Mouse (Mus musculus) regulatory T cell (primary cell): Measurements from ENCODE around the gene Arl1.
"Not testable (repeated sequence)": the region's sequence is repeated elsewhere in the genome, so short reads cannot be mapped to it uniquely, and the experiment has no call there.

Experiments used
- in situ Hi-C: fragments of 300-600 bp; cut with MboI, MseI; formaldehyde crosslinking; loops from one replicate; pipeline ENCODE4 v1.15.1; 2025; ENCODE audit warnings: high pct_unique_total_duplicates

Gene Arl1

DNA sequence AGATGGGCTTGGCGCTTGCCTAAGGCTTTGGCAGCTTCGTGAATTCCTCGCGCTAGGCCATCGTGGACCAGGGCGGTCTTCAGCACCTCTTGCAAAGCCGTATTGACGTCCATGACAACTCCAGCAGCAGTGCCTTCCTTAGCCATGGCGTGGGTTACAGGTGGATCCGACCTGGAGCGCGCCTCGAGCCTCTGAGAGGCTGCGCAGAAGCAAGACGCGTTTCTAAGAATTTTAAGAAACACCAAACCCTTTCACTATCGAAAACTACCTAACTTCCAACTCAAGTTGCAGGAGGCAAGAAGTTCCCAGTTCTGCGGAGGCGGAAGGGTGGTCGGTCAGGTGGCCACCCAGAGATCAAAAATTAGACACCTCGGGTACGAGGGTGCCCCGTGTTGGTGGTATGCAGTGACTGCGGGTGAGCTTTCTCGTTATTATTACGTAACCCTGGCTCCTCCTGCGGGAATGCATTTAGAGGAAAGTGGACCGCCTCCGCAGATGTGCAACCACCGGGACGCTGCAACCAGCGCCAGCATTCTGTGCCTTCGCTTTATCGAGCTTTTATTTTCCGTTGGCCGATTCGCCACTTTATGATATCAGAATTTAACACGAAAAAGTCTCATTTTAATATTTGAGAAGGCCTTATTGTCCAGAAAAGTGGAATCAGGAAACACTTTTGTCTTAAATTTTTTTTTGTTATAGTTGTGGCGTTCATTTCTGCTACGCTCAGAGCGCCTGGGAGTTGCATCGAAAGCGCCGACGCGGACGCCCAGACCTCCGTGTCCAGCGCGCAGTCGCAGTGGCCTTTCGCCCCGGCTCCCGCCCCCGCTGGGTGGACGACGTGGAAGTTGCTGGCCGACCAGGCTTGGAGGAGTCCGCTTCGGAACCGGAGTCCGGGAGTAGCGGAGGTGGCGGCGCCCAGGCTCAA is at the start of gene Arl1:
Arl1 (plus strand) TSS at position 288 of the 925 bp plus-strand sequence.
- in situ Hi-C loops: no loop called here

GRCm38 (mm10) chr10:88682904-88683563 is 47.6 kb upstream of the Arl1 start:
- in situ Hi-C loops: no loop called here

DNA sequence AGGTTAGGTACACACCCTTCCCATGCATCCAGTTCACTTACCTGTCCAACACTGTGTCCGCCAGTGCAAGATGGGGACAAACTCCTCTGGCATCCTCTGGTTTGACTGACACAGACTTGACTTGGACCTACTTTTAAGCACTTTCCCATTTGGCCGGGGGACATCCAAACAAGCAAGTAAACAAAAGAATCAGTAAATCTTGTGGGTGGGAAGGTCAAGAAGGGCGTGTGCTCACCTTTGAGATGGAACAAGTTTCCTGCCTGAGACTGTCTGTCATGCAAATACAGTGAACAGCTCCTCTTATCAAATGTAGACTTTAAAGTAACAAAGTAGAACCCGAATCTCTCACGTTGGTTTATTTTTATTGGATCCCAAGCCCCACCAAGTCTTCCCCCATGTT is 45.7 kb upstream of the Arl1 start, which contains the start of gene Spic:
Spic (minus strand) TSS at position 91 of the 400 bp plus-strand sequence.
- in situ Hi-C loops: no loop called here

- in situ Hi-C loops: no loop called here
These were observed 29.7 kb upstream of the Arl1 start for GRCm38 (mm10) chr10:88700938-88701337.

GRCm38 (mm10) chr10:88708671-88709523 is 21.8 kb upstream of the Arl1 start:
- in situ Hi-C loops: no loop called here

DNA sequence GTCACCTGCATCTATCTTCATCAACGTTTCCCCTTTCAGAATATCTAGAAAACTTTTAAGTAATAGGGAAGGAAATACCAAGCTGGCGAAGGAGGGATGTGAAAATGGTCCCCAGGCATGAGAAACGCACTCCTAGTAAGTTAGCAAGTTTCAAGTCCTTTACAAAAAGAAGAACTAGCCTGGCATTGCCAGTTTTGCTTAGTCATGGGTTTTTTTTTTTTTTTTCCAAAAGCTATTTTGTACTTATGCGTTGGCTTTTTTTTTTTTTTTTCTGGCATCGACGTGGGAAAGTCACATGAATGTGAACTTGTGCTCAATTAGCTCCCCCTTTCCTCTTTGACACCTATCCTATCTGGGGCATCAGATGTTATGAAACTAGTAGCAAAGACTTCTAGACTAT is 18.3 kb upstream of the Arl1 start:
- in situ Hi-C loops: no loop called here

DNA sequence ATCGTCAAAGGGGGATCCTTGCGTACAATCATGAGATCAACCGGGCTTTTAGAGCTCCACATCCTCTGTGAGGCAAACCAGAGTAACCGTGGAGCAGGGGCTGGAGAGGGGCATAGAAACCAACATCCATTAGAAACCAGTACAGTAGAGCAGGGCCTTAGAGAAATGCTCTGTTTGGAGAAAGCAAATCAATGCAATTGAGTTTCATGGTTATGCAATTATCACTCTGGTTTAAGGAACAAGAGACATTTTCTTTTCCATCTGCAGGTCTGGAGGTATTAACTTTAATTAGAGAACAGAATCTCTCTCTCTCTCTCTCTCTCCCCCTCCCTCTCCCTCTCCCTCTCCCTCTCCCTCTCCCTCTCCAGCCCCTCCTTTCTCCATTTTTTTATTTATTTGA is 15.9 kb upstream of the Arl1 start:
- in situ Hi-C loops: no loop called here

GRCm38 (mm10) chr10:88715621-88716020 is 15.0 kb upstream of the Arl1 start:
- in situ Hi-C loops: no loop called here

DNA sequence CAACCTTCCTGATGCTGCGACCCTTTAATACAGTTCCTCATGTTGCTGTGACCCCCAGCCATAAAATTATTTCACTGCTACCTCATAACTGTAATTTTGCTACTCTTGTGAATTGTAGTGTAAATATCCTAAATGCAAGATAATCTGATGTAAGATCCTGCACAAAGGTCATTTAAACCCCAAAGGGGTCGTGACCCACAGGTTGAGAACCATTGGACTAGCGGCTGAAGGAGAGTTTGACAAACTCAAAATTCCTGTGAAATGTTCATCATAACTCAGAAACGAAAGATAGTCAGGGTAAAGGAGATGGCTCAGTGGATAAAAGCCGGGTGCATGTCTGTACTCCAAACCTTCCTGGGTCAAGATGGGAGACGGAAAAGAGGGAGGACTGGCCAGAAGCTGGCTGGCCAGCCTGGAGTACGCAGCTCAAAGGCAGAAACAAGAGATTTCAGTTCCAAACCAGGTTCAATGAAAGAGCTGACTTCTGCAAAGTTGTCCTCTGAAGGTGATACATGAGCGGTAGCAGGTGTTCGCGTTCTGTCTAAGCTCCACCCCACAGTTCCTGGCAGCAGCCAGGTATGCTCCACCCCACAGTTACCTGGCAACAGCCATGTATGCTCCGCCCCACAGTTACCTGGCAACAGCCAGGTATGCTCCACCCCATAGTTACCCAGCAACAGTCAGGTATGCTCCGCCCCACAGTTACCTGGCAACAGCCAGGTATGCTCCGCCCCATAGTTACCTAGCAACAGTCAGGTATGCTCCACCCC is 13.5 kb upstream of the Arl1 start:
- in situ Hi-C loops: no loop called here

DNA sequence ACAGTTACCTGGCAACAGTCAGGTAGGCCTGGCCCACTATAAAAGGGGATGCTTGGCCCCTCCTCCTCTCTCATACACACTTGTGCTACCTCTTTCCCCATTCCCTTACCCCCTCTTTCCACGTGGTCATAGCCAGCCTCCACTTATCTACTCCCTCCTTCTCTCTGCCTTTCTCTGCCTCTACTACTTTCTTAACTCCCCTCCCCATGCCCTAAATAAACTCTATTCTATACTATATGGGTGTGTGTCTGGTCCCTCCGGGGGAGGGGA is 13.0 kb upstream of the Arl1 start:
- in situ Hi-C loops: no loop called here

DNA sequence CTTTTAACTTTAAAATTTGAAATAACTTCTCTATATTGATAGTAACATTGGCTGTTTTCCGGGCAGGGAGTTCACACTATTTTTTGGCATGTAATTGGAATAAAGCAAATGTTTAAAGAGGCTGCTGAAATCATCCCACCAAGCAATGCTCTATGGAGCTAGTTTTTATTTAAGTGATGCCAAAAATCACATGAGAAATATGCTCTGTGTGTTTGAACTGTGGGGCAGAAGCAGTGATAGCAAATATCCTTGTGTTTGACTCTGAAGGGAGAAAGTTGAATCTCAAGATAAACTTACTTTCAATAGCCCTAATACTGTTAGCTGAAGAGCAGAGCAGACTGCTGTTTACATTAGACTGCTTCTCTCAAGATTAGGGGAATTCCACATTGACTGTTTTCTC is 11.0 kb upstream of the Arl1 start:
- in situ Hi-C loops: no loop called here

- in situ Hi-C loops: loop anchor here (5.0 kb wide), 1 partner anchor 348 kb away; the partner anchor contains the start of genes Dram1 and Gnptab
These were observed 5.3 kb upstream of the Arl1 start for GRCm38 (mm10) chr10:88725343-88725742.

DNA sequence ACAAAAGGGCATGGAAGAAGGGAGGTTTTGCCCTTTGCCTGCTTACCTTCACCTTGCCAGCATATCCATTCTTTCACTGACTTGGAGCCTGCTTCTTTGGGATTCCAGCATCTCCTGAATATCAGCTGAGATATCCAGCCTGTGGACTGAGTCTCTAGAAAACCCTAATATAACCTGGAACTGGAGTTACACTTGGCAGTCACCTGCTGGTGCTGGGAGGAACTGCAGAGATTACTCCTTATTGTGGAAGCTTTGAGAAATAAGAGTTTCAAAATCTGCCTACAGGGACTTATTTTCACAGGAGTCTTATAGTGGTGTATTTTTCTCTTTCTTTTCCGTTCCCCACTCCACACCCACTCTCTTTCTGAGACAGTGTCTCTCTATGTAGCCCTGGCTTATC is 3.5 kb upstream of the Arl1 start:
- in situ Hi-C loops: loop anchor here (5.0 kb wide), 1 partner anchor 350 kb away; the partner anchor contains the start of genes Dram1 and Gnptab

DNA sequence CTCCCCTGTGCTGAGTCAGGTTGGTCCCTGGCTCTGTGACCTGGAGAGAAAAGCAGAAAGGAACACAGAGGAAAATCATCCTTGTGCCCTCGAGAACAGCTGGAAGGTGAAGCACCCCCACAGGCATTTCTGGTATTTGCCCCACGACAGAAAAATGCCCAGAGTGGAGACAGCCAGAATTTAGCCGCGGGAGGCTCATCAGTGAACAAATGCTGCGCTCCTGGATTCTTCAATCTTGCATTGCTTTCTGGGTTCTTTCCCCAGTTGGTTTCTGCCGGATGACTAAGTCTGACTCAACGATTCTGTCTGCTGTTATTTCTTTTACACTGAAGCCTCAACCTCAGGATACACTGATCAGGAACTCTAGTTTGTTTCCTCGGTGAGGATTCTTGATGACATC is 2.5 kb upstream of the Arl1 start:
- in situ Hi-C loops: loop anchor here (5.0 kb wide), 1 partner anchor 351 kb away; the partner anchor contains the start of genes Dram1 and Gnptab

GRCm38 (mm10) chr10:88731496-88732308 is 1.0 kb downstream of the Arl1 start:
- in situ Hi-C loops: no loop called here

- in situ Hi-C loops: no loop called here
These were observed 1.6 kb downstream of the Arl1 start for GRCm38 (mm10) chr10:88732309-88732622.

GRCm38 (mm10) chr10:88739074-88739473 is 8.4 kb downstream of the Arl1 start:
- in situ Hi-C loops: not testable (repeated sequence)

DNA sequence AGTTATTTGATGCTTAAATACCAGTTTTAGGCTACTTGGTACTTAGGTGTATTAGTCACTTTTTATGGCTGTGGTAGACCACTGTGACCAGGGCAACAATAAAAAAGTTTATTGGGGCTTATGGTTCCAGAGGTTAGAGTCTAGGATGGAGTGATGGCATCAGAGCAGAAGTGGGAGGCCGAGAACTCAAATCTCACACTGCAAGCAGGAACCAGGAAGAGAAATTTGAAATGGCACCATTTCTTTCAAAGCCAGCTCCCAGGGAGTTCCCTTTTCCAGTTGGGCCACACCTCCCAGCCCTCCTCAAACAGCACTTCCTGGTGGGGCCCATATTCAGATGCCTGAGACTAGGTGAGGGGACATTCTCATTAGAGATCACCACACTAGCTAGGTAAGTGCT is 9.2 kb downstream of the Arl1 start:
- in situ Hi-C loops: no loop called here

DNA sequence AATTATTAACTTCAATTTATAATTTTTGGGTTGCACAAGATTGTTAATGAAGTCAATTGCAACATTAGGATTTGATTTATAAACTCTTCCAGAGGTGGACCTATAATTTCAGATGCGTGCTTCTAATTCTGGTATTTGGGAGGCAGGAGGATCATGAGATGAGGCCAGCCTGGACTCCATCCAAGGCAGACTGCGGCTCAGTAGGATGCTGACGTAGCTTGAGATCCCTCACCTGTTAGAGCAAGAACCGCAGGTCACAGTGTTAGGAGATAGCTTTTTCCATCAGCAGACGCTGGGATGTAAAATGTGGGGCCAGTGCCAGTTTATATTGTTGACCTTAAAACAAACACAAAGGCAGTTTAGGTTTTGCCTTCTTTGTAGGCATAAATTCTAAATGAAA is 10.1 kb downstream of the Arl1 start:
- in situ Hi-C loops: no loop called here

DNA sequence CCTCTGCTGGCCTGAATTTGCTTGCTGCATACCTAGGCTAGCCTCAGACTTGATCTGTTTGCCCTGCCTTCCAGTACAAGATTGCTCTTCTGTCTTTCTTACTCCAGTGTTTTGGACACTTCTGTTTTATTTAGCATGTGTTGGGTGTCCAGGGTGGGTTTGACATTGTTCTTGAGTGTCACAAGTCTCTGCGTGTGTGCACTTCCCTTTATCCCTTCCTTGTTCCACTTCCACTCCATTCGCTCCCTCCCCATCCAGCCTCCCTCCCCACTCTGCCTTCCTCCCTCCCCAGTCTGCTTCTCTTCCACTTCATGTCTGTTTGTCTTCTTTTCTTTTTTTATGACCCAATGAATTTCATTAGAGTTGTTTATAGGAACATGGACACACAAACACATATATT is 10.8 kb downstream of the Arl1 start:
- in situ Hi-C loops: no loop called here
